Mouse (Mus musculus): ENCODE results near the gene Agap1. TPM values are rescaled to one million over a fixed set of nuclear protein-coding genes. Genes with fewer than 3 reads are reported as not detected.

Gene Agap1
- polyA plus RNA-seq, 1 experiment from 2014 or later: 31.9 TPM

- H3K36me3 ChIP-seq (ENCODE audit: control insufficient read depth, insufficient read depth, low read length): no peaks in the 10 kb centered on the region
- H3K9me3 ChIP-seq (ENCODE audit: control insufficient read depth, low read length): no peaks in the 10 kb centered on the region
- no peak for ATAC-seq
- no peak overlapping the region for H3K27ac ChIP-seq (ENCODE audit: low read depth, low read length)
- no peak overlapping the region for H3K4me3 ChIP-seq (ENCODE audit: low read length)
- H3K4me1 ChIP-seq (ENCODE audit: control insufficient read depth, insufficient read depth, low read depth, low read length): peaks cover 20% of the 10 kb centered on the region
- H3K27me3 ChIP-seq (replicated peaks; ENCODE audit: control insufficient read depth, insufficient read depth, low read length): no peaks in the 10 kb centered on the region
- no peak overlapping the region for H3K4me2 ChIP-seq (ENCODE audit: low read length)
- WGBS: 88% methylated on average over 6 of the region's 6 CpGs
- H3K9ac ChIP-seq (ENCODE audit: low read depth, low read length): no peak overlapping the region
Observed at GRCm38 (mm10) chr1:89735146-89735545, 280.5 kb downstream of the Agap1 start.

DNA sequence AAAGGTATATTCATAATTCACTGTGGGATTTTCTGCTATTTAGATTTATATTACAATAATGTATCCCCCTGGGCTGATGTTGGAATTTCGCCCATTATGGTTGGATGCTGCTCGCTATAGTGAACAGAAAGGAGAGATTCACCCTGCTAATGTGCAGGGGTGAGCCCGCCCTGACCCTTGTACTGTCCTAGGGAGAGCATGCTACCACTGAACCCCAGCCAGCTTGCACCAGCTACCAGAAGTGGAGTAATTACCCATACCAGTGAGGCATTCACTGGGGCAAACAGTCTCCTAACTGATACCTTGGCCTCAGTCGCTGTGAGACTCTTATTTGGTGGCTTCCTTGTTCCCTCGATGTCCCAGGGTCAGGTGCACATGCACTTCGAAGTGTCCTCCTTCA lies 281.4 kb downstream of the Agap1 start:
- peaks cover 20% of the 10 kb centered on the region for H3K4me1 ChIP-seq (ENCODE audit: control insufficient read depth, insufficient read depth, low read depth, low read length)
- H3K9me3 ChIP-seq (ENCODE audit: control insufficient read depth, low read length): no peaks in the 10 kb centered on the region
- H3K4me3 ChIP-seq (ENCODE audit: low read length): no peak overlapping the region
- no peak overlapping the region for H3K9ac ChIP-seq (ENCODE audit: low read depth, low read length)
- WGBS: 87% methylated on average over 6 of the region's 6 CpGs
- H3K36me3 ChIP-seq (ENCODE audit: control insufficient read depth, insufficient read depth, low read length): no peaks in the 10 kb centered on the region
- no peak overlapping the region for H3K27ac ChIP-seq (ENCODE audit: low read depth, low read length)
- no peaks in the 10 kb centered on the region for H3K27me3 ChIP-seq (replicated peaks; ENCODE audit: control insufficient read depth, insufficient read depth, low read length)
- ATAC-seq: no peak
- H3K4me2 ChIP-seq (ENCODE audit: low read length): no peak overlapping the region

DNA sequence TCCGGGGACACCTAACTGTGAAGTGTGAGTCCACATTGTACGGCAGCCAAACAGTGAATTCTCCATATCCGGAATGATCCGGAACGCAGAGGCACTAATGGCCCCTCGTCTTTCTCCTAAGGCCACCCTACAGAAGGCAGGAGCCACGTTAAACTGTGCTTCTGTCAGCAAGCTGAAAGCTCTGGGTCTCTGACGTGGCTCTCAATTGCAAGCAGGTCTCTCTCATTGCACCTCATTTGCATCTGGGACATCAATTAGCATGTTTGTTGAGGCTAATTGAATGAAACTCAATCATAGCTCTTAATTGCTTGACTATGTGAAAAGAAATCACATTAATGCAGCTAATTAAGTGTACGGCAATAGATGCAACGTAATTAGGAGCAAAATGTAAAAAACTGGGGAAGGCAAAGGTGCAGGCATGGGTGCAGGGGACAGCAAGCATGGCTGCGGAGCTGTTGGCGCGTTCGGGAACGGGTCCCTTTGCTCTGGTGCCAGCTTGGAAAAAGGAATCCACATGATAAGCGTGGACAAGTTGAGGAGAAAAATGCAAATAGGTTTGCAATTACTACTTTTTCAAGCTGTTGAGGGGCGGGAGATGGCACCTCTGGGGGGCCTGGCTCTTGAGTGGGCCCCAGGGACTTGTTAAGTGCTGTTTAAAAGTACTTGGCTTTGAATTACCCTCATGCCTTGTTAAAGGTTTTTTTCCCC lies 284.6 kb downstream of the Agap1 start:
- H3K9ac ChIP-seq (ENCODE audit: low read depth, low read length): no peak overlapping the region
- H3K27ac ChIP-seq (ENCODE audit: low read depth, low read length): 0 out of 2 replicates have a peak overlapping the region, but pooled peaks have one; percentile 16
- H3K4me1 ChIP-seq (ENCODE audit: control insufficient read depth, insufficient read depth, low read depth, low read length): peaks cover 17% of the 10 kb centered on the region
- no peaks in the 10 kb centered on the region for H3K9me3 ChIP-seq (ENCODE audit: control insufficient read depth, low read length)
- H3K4me2 ChIP-seq (ENCODE audit: low read length): no peak overlapping the region
- H3K27me3 ChIP-seq (replicated peaks; ENCODE audit: control insufficient read depth, insufficient read depth, low read length): no peaks in the 10 kb centered on the region
- peaks cover 5% of the 10 kb centered on the region for H3K36me3 ChIP-seq (ENCODE audit: control insufficient read depth, insufficient read depth, low read length)
- 34% methylated on average over 17 of the region's 17 CpGs for WGBS
- peak; percentile 51 for ATAC-seq
- H3K4me3 ChIP-seq (ENCODE audit: low read length): no peak overlapping the region

- WGBS: 16% methylated on average over 3 of the region's 3 CpGs
- H3K36me3 ChIP-seq (ENCODE audit: control insufficient read depth, insufficient read depth, low read length): peaks cover 10% of the 10 kb centered on the region
- ATAC-seq: no peak; the same call in 1 of the 2 replicates
- no peak overlapping the region for H3K4me3 ChIP-seq (ENCODE audit: low read length)
- H3K9ac ChIP-seq (ENCODE audit: low read depth, low read length): no peak overlapping the region
- H3K27ac ChIP-seq (ENCODE audit: low read depth, low read length): no peak overlapping the region
- no peaks in the 10 kb centered on the region for H3K9me3 ChIP-seq (ENCODE audit: control insufficient read depth, low read length)
- H3K4me1 ChIP-seq (ENCODE audit: control insufficient read depth, insufficient read depth, low read depth, low read length): peaks cover 14% of the 10 kb centered on the region
- no peak overlapping the region for H3K4me2 ChIP-seq (ENCODE audit: low read length)
- H3K27me3 ChIP-seq (replicated peaks; ENCODE audit: control insufficient read depth, insufficient read depth, low read length): no peaks in the 10 kb centered on the region
Observed at GRCm38 (mm10) chr1:89739775-89740099, 285.1 kb downstream of the Agap1 start.

DNA sequence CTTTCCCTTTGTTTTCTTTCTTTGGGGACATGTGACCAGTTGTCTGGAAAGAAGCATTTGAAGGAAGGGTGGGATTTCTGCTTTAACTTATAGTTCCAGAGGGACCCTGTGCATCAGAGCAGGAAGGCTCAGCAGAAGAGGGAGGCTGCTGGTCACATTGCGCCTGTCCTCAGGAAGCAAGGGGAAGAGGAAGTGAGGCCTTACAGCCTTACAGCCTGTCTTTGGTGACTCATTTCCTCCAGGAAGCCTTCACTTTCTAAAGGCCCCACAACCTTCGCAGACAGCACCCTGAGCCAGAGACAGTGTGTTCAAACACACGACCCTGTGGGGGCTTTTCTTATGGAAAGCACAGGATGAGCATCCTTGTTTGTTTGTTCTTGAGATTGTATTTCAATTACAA lies 287.8 kb downstream of the Agap1 start:
- Histone ChIP-seq H3K27ac (ENCODE audit: low read depth, low read length) (no peak overlapping the region), H3K9me3 (ENCODE audit: control insufficient read depth, low read length) (no peaks in the 10 kb centered on the region), H3K9ac (ENCODE audit: low read depth, low read length) (no peak overlapping the region), H3K4me2 (ENCODE audit: low read length) (no peak overlapping the region), H3K4me3 (ENCODE audit: low read length) (no peak overlapping the region), H3K27me3 (replicated peaks; ENCODE audit: control insufficient read depth, insufficient read depth, low read length) (no peaks in the 10 kb centered on the region), H3K36me3 (ENCODE audit: control insufficient read depth, insufficient read depth, low read length) (peaks cover 11% of the 10 kb centered on the region), H3K4me1 (ENCODE audit: control insufficient read depth, insufficient read depth, low read depth, low read length) (peaks cover 14% of the 10 kb centered on the region)
- 82% methylated on average over 3 of the region's 3 CpGs for WGBS
- ATAC-seq: no peak

DNA sequence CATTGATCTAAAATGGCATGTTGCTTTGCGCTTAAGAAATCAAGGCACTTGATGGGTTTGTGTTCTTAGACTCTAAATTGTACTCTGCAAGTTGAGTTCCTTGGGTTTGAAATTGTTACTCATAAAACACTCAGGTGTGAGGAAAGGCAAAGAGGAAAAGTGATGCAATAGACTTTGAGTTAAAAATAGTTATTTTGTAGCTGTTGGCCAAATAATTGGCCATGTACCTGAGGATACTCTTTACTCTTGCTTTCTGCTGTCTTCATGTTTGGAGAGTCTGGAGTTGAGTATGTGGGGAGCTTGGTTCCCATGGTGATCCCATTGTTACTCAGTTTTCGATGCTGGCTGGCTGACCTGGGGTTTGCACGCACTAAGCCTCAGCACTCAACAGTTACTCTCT lies 291.6 kb downstream of the Agap1 start:
- peaks cover 11% of the 10 kb centered on the region for H3K36me3 ChIP-seq (ENCODE audit: control insufficient read depth, insufficient read depth, low read length)
- peaks cover 14% of the 10 kb centered on the region for H3K4me1 ChIP-seq (ENCODE audit: control insufficient read depth, insufficient read depth, low read depth, low read length)
- ATAC-seq: no peak
- no peak overlapping the region for H3K27ac ChIP-seq (ENCODE audit: low read depth, low read length)
- H3K4me2 ChIP-seq (ENCODE audit: low read length): no peak overlapping the region
- H3K27me3 ChIP-seq (replicated peaks; ENCODE audit: control insufficient read depth, insufficient read depth, low read length): no peaks in the 10 kb centered on the region
- H3K4me3 ChIP-seq (ENCODE audit: low read length): no peak overlapping the region
- no peaks in the 10 kb centered on the region for H3K9me3 ChIP-seq (ENCODE audit: control insufficient read depth, low read length)
- WGBS: 58% methylated on average over 3 of the region's 3 CpGs
- no peak overlapping the region for H3K9ac ChIP-seq (ENCODE audit: low read depth, low read length)

DNA sequence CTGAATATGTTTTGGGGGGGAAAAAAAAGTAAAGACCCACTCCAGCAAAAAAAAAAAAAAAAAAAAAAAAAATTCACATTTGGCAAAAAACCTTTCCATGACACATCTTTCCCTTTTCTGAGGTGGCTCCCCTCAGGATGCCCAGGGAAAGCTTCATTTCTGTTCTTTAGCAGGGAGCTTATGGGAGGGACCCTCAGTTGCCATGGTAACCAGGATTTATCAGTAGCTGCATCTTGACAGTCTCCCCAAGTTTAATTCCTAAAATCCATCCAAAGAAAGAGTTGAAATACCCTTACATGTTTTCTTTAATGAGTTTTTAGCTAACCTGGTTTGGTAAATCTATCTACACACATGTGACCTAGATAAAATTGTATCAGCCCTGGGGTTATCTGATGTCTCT lies 295.1 kb downstream of the Agap1 start:
- Histone ChIP-seq H3K27me3 (replicated peaks; ENCODE audit: control insufficient read depth, insufficient read depth, low read length) (no peaks in the 10 kb centered on the region), H3K4me2 (ENCODE audit: low read length) (no peak overlapping the region), H3K4me1 (ENCODE audit: control insufficient read depth, insufficient read depth, low read depth, low read length) (peaks cover 19% of the 10 kb centered on the region), H3K27ac (ENCODE audit: low read depth, low read length) (no peak overlapping the region), H3K36me3 (ENCODE audit: control insufficient read depth, insufficient read depth, low read length) (peaks cover 2% of the 10 kb centered on the region; the same call in 1 of the 2 replicates), H3K4me3 (ENCODE audit: low read length) (no peak overlapping the region), H3K9ac (ENCODE audit: low read depth, low read length) (no peak overlapping the region), H3K9me3 (ENCODE audit: control insufficient read depth, low read length) (no peaks in the 10 kb centered on the region)
- ATAC-seq: no peak

DNA sequence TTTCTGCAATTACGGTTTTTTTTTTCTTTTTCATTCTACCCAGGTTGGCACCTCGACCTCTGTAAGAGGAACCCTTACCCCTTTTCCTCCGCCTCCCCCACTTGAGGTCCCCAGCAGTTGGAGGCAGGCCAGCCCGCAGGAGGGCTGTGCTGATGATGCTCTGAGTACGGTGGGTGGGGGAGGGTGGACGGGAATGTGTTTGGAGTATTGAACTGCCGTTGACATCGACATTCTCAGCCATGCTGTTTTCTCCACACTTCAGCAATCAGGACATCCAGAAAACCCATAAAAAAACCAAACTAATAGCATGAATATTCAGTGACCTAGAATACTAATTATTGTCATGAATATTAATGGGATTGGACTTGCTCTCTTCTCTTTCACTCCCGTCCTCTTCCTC lies 295.9 kb downstream of the Agap1 start:
- H3K4me1 ChIP-seq (ENCODE audit: control insufficient read depth, insufficient read depth, low read depth, low read length): peaks cover 24% of the 10 kb centered on the region
- no peaks in the 10 kb centered on the region for H3K27me3 ChIP-seq (replicated peaks; ENCODE audit: control insufficient read depth, insufficient read depth, low read length)
- H3K4me2 ChIP-seq (ENCODE audit: low read length): peak overlapping the region; percentile 46
- H3K9me3 ChIP-seq (ENCODE audit: control insufficient read depth, low read length): no peaks in the 10 kb centered on the region
- H3K4me3 ChIP-seq (ENCODE audit: low read length): no peak overlapping the region
- 7% methylated on average over 9 of the region's 9 CpGs for WGBS
- H3K9ac ChIP-seq (ENCODE audit: low read depth, low read length): peak overlapping the region; percentile 10; the same call in 1 of the 2 replicates
- ATAC-seq: peak; percentile 43
- no peaks in the 10 kb centered on the region for H3K36me3 ChIP-seq (ENCODE audit: control insufficient read depth, insufficient read depth, low read length)
- no peak overlapping the region for H3K27ac ChIP-seq (ENCODE audit: low read depth, low read length)

- H3K36me3 ChIP-seq (ENCODE audit: control insufficient read depth, insufficient read depth, low read length): no peaks in the 10 kb centered on the region
- H3K9me3 ChIP-seq (ENCODE audit: control insufficient read depth, low read length): no peaks in the 10 kb centered on the region
- H3K4me2 ChIP-seq (ENCODE audit: low read length): peak overlapping the region; percentile 46
- peak; percentile 83 for ATAC-seq
- no peak overlapping the region for H3K9ac ChIP-seq (ENCODE audit: low read depth, low read length)
- H3K27ac ChIP-seq (ENCODE audit: low read depth, low read length): peak overlapping the region; percentile 39; the same call in 1 of the 2 replicates
- H3K4me3 ChIP-seq (ENCODE audit: low read length): no peak overlapping the region
- 7% methylated on average over 21 of the region's 21 CpGs for WGBS
- peaks cover 25% of the 10 kb centered on the region for H3K4me1 ChIP-seq (ENCODE audit: control insufficient read depth, insufficient read depth, low read depth, low read length)
- no peaks in the 10 kb centered on the region for H3K27me3 ChIP-seq (replicated peaks; ENCODE audit: control insufficient read depth, insufficient read depth, low read length)
Observed at GRCm38 (mm10) chr1:89750921-89751320, 296.3 kb downstream of the Agap1 start.
